Mouse (Mus musculus): ENCODE results near the gene Gmppb.

The Gmppb gene

DNA sequence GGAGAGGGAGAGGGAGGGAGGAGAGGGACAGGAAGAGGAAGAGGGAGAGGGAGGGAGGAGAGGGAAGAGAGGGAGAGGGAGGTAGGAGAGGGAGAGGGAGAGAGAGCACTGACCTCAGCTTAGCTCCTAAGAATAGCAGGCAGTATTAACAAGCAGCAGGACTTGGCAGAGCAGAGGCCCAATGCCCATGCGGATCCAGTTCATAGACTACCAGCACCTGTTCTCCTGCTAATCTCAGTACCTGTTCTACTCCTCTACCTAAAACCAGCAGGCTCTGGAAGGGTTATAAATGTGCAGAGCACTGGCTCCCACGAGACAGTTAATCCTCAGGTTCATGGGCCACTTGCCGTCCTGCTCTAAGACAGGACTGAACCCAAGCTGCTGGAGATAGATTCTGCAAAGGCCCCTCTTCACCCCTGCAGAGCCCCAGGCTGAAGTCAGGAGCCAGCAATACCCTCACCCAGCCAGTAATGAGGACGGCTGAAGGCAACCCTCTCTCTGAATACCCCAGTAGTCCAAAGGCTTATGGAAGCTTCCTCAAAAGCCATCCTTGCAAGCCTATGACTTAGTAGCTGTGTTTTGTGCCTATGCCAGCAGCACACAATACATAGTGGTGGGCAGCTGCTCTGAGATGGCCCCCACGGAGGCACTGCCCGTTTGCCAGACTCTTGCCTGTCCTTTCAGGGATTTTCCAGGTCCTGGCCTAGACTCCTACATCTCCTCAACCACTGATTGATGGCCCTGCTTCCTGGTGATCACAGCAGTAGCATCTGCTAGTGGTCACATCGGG is 24.3 kb downstream of the Gmppb start:
- DNase-seq (ENCODE audit: low spot score in 2 of 2): no peak

DNA sequence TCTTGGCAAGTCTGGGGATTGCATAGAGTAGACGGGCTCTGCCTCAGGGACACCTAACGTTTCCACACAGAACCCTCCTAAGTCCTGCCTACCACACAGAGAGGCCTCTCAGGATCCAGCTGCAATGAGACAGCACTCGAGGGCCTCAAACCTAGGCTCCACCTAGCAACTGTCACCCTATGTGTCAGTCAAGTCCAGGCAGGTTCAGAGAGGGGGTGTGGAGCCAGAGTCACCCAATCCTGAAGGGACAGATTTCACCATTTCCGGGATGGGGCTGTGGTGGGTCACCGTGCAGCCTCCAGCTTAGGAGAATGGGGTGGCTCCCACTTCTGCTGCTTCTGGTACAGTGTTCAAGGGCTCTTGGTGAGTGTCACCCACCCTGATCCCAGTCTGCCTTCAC is 31.1 kb downstream of the Gmppb start, which contains the start of gene Mst1:
Mst1 (plus strand) TSS at position 269 of the 400 bp plus-strand sequence.
- DNase-seq (ENCODE audit: low spot score in 2 of 2): no peak

DNA sequence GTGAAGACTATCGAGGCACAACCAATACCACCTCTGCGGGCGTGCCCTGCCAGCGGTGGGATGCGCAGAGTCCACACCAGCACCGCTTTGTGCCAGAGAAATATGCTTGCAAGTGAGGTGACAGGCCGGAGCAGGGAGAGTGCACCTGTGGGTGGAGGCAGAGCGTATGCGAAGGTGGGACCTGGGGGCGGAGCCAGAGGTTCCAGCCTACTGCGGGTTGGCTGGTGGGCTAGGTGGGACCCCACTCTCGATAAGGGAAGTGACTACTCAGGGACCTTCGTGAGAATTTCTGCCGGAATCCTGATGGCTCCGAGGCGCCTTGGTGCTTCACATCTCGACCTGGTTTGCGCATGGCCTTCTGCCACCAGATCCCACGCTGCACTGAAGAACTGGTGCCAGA is 33.5 kb downstream of the Gmppb start:
- DNase-seq (ENCODE audit: low spot score in 2 of 2): no peak

DNA sequence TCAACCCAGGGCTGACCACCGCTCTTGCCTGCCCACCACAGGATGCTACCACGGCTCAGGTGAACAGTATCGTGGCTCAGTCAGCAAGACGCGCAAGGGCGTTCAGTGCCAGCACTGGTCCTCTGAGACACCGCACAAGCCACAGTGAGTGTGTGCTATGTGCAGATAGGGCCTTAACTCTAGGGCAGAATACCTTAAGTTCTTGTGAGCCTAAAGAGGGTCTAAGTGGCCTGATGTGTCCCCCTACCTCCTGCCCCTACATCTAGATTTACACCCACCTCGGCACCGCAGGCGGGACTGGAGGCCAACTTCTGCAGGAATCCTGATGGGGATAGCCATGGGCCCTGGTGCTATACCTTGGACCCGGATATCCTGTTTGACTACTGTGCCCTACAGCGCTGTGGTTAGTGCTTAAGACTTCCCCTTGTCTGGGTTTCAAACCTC is 34.0 kb downstream of the Gmppb start, which contains the start of gene Rnf123:
Rnf123 (minus strand) TSS at position 359 of the 444 bp plus-strand sequence.
- DNase-seq (ENCODE audit: low spot score in 2 of 2): no peak

- DNase-seq (ENCODE audit: low spot score in 2 of 2): no peak
These were observed 34.5 kb downstream of the Gmppb start for GRCm38 (mm10) chr9:108083561-108083960.

GRCm38 (mm10) chr9:108085261-108085660 is 36.2 kb downstream of the Gmppb start:
- no peak for DNase-seq (ENCODE audit: low spot score in 2 of 2)

GRCm38 (mm10) chr9:108090611-108091120 is 41.6 kb downstream of the Gmppb start:
- DNase-seq (ENCODE audit: low spot score in 2 of 2): no peak

DNA sequence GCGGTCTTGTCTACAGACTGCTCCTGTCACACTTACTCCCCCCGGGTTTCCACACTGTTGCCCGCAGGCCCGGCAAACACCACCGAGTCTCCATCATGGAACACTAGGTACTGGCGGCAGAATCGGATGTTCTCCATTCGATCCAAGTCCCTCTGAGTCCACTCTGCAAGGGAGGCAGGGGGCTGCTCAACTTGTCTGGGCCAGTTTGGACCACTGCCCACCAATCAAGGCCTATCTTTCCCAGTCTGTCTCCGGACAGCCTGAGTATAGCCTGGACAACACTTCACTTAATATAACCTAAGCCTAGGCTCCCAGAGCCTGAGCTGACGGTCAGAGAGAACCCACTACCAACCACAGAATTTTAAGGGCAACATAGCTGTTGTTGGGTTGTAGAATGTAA is 44.5 kb downstream of the Gmppb start:
- no peak for DNase-seq (ENCODE audit: low spot score in 2 of 2)

GRCm38 (mm10) chr9:108094184-108094941 is 45.3 kb downstream of the Gmppb start, which contains the start of gene Apeh:
Apeh (minus strand) TSS chr9:108094606.
- peak; percentile 86 to 90 for DNase-seq (ENCODE audit: low spot score in 2 of 2)

DNA sequence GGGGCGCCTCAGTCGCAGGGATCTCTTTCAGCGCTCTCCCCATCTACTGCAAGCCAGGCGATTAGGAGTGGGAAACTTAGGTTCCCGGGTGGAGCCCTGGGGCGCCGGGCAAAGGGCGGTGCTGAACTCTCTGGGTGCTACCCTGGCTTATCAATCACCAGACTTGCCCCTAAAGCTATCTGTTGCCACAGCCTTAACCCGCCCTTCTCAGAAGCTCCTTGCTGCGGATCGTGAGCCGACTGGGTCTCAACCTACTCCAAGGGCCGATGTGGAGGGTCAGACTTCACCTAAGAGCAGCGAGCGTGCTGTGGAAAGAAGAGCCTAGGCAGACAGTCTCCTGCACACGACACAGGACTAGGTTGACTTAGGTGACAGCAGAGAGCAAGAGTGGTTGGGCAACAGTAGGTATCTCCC is 46.0 kb downstream of the Gmppb start:
- no peak for DNase-seq (ENCODE audit: low spot score in 2 of 2)

GRCm38 (mm10) chr9:108095518-108095917 is 46.5 kb downstream of the Gmppb start:
- no peak for DNase-seq (ENCODE audit: low spot score in 2 of 2)

DNA sequence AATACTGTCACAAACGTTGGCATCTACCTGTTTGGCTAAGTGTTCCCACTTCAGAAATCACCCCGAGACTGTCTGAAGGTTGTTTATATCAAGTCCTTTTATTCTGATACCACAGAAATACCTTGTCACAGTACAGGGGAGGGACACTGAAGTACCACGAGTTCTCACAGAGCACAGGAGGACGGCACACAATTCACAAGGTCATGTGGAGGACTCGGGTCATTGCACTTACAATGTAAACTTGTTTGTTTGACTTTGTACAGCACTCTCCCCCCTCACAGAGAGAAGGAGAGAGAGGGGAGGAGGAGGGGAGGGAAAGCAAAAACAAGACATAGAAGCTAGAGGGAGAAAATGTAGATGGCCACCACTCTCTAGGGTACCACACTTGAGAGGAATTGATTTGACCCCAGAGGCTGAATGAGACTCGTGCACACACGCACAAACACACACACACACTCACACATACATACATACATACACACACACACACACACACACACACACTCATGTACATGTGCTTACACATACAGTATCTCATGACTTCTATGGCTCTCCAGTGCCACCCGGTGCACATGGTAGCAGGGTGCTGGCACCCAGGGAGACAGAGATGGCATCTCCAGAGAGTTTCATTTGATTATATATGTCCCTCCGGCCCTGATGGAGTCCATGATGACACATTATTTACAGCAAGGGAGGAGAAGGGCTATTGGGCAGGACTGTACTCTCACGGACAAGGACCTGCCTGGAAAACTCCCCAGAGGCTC is 47.1 kb downstream of the Gmppb start:
- DNase-seq (ENCODE audit: low spot score in 2 of 2): no peak

- no peak for DNase-seq (ENCODE audit: low spot score in 2 of 2)
These were observed 50.6 kb downstream of the Gmppb start for GRCm38 (mm10) chr9:108099619-108100018.
